Mouse (Mus musculus): Measurements from ENCODE around the gene Aanat.
"Not testable (repeated sequence)": the region's sequence is repeated elsewhere in the genome, so short reads cannot be mapped to it uniquely, and the experiment has no call there.

The Aanat gene

GRCm38 (mm10) chr11:116611168-116611567 is 24.9 kb downstream of the Aanat start:
- not testable (repeated sequence) for DNase-seq (ENCODE audit: low spot score in 2 of 2)

- no peak for DNase-seq (ENCODE audit: low spot score in 2 of 2)
Observed at GRCm38 (mm10) chr11:116611883-116612282, 25.7 kb downstream of the Aanat start.

- no peak for DNase-seq (ENCODE audit: low spot score in 2 of 2)
Observed at GRCm38 (mm10) chr11:116612554-116612953, 26.3 kb downstream of the Aanat start.

- no peak for DNase-seq (ENCODE audit: low spot score in 2 of 2)
Observed at GRCm38 (mm10) chr11:116613234-116613633, 27.0 kb downstream of the Aanat start.

GRCm38 (mm10) chr11:116615735-116616437 is 29.7 kb downstream of the Aanat start:
- no peak for DNase-seq (ENCODE audit: low spot score in 2 of 2)

DNA sequence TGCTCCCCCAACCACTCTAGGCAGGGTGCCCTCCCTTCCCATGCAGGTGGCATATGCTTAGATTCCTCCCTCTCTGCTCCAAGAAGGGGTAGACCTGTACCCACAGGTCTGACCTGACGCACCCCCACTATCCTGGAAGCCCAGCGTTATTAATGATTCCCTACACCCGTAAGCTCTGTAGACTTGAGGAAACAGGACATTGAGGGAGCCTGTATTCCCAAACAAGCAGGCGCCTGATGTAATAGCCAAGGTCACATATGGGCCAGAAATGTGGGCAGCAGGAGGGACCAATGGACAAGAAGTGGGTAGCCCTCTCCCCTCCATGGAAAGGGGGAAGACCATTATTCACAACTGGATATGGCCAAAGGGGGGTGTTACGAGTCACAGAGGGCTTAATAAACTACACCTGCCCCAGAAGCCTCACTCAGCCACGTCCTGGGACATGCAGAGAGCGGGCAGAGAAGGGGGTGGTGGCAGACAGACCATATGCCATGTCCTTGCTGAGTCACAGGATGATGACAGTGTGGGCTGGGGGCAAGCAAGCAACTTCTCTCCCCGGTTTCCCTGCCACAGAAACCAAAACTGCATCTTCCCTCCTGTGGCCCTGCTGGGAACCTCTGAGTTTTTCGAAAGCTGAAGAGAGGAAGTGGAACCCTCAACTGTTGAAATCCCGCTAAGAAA is 30.3 kb downstream of the Aanat start:
- no peak for DNase-seq (ENCODE audit: low spot score in 2 of 2)

DNA sequence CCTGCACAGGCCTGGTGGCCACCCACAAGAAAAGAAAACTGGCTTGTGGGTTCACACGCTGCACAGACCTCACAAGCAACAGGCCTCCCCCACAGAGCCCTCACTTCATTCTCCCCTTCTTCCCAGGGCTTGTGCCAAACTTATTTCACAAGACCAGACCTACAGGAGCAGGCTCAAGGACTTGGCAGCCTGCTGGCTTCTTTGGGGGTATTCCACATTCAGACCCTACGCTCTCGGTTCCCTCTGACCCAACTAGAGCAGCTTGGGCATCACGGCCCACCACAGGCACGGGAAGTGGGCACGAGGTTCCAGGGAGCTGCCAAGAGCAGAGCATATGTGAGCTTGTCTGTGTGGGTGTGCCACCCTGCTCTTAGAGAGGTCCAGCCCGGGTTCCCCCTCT is 31.4 kb downstream of the Aanat start:
- no peak for DNase-seq (ENCODE audit: low spot score in 2 of 2)

DNA sequence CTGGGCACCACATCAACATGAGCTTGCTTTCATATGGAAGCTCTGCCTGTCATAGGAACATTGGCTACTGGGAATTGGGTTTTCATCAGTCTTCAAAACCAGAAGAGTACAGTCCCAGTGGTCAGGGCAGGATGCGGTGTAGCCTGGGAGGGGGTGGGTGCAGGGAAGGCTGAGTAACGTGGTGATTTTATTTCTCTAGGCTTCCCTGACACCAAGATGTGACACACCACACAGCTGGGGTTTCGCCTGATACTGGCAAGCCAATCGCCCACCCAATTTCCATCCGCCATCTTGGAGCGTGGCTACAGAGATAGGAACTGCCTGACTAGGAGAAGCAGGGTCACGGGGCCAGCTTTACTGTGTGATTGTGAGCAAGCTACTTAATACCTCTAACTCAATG is 32.4 kb downstream of the Aanat start:
- no peak for DNase-seq (ENCODE audit: low spot score in 2 of 2)

- no peak for DNase-seq (ENCODE audit: low spot score in 2 of 2)
Observed at GRCm38 (mm10) chr11:116619156-116619555, 32.9 kb downstream of the Aanat start.

- no peak for DNase-seq (ENCODE audit: low spot score in 2 of 2)
Observed at GRCm38 (mm10) chr11:116619561-116619960, 33.3 kb downstream of the Aanat start.

GRCm38 (mm10) chr11:116620073-116620472 is 33.8 kb downstream of the Aanat start:
- DNase-seq (ENCODE audit: low spot score in 2 of 2), result no peak

GRCm38 (mm10) chr11:116620559-116621253 is 34.5 kb downstream of the Aanat start:
- DNase-seq (ENCODE audit: low spot score in 2 of 2), result no peak

DNA sequence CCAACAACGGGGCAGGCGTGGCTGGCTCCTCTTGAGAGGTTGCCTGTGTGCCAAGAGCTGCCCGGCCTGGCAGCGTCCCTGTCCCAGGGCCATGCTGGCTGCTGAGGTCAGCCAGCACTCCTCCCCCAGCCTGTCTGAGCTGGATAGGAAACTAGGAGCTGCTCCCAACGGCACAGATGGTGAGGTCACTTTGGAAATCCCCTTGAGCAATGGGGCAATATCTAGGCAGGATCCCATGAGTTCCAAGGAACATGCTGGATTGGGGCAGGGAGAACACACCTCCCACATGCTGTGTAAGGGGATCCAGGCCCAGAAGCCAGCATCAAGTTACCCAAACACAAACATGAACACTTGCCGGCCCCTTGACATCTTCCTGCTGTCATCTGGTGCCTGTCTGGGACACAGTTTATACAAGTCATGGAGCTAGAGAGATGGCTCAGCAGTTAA is 35.0 kb downstream of the Aanat start:
- no peak for DNase-seq (ENCODE audit: low spot score in 2 of 2)

DNA sequence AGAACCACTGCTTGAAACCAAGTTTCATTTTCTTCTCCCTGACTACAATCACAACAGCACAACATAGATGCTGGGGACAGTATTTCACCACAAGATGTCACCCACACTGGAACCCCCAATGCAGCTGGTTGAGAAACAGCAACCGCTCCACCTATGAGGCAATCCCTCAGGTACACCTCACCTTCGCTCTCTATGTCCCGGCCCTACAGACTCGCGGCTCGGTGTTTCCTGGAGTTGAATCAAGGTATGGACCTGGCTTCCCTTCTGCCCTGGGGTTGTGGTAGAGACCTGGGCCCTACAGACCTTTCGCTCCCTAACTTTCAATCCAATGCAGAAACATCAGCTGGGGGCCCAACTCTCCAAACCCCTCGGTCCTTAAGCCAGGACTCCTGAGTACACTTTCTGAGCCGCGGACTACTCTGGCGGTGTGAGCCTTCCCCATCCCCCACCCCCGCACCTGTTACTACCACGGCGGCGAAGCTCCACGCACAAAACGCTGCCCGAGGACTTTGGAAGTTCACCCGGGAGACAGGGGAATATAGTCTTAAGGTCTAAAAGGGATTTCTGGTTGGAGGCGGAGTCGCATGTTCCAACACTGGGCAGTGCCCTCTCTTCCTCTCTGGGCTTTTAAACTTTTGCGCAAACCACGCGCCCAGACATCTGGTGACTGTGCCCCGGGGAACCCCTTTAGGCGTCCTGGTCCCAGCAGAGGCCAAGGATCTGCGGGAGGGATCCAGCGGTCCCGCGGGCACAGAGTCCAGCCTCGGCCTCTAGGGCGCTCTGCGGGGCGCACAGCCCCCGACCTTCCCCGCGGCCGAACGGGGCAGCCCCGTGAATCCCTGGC is 37.3 kb downstream of the Aanat start:
- DNase-seq (ENCODE audit: low spot score in 2 of 2), result no peak

DNA sequence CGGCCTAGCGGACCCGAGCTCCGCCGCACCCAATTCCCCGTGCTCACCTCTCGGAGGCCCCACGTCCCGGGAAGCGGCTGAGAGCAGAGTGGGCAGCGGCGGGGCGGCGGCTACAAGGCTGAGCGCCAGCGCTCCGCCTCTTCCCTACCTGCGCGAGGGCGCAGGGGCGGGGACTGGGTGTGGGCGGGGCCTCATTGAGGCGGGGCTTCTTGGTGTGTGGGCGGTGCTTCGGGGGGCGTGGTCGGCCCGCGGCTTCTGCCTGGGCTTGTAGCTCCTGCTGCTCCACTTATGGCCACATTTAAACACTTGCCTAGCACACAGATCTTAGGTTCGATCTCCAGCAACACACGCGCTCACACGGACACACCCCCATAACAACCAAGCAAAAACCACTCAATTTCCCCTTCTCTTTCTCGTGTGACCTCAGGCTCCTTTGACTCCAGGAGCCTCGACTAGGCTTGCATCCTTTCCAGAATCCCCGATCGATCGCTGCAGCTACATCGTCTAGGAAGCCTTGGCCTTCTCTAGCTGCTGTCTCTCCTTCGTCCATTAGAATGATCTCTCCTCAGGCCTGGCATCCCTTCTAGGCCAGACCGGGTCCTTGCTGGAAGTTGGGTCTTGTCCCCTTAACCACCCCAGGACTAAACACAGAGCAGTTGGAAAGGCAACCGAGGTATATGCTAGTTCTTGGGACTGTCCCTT is 38.0 kb downstream of the Aanat start:
- DNase-seq (ENCODE audit: low spot score in 2 of 2), result no peak

DNA sequence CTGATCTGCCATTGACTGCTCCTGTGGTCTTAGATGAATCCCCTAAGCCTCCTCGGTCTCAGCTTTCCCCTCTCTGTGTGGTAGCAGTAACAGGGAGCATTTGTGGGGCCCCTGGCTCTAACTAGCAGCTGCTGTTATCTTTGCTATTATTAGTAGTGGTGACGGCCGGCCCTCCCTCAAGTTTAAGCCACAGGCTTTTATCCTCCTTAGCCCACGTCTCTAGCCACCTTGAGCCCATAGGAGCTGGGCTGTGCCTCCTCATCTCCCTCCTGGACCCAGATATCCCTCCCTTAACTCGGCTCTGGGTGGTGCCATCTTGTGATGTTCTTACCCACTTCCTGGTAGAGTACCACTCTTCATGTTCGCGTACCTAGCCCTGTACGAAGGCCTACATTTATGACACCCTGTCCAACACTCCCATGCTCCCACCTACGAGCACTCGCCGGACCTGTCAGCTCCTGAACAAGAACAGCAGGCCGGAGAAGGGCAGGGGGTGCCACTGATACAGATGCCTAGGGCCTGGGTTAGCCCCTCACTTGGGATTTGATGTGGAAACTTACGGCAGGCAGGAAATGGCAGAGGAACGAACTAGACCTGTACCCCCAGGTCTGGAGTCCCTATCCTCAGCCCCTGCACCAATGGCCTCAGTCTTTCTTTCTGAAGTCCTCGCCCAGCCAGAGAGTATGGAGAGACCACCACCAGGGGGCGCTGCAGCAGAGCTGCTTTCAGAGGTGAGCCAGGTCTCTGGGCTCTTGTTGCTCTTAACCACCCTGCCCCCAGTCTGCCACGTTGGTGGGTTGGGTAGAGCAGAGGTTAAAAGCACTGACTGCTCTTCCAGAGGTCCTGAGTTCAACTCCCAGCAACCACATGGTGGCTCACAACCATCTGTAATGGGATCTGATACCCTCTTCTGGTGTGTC is 39.1 kb downstream of the Aanat start:
- DNase-seq (ENCODE audit: low spot score in 2 of 2), result no peak

GRCm38 (mm10) chr11:116626299-116627071 is 40.3 kb downstream of the Aanat start, which contains the start of gene Rhbdf2:
Gene Rhbdf2 (minus strand): TSS chr11:116627019.
- no peak for DNase-seq (ENCODE audit: low spot score in 2 of 2)

DNA sequence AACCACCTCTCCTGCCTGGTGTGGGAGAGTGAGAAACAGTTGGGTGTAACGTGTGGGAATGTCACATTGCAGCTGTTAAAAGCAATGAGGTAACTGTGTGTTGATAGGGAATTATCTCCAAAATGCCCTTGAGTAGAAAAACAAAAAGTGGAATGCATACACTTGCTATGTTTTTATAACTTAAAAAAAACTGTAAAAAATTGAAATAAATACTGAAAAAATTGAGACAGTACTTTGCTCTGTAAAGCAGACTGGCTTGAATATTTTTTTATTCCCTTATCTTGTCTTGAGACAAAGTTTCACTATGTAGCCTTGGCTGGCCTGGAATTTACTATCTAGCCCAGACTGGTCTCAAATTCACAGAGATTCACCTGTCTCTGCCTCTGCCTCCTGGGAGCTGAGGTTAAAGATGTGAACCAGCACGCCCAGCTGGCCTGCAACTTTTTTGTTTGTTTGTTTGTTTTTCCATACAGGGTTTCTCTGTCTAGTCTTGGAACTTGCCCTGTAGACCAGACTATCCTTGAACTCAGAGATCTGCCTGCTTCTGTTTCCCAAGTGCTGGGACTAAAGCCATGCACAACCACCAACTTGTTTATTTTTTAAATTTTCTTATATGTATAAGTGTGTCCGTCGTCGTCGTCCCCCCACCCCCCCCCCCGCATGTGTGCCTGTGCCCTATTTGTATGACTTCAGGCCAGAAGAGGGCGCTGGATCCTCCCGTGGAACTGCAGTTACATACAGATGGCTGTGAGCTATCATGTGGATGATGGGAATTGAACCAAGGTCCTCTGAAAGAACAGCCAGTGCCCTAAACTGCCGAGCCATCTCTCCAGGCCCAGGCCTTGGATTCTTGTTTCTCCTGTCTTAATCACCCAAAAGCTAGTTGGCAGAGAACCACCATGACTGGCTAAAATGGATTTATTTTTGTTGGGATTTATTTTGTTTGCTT is 41.1 kb downstream of the Aanat start:
- no peak for DNase-seq (ENCODE audit: low spot score in 2 of 2)
